Mouse (Mus musculus): ENCODE measurements around the gene Zc4h2. TPM values are rescaled to one million over a fixed set of nuclear protein-coding genes. Genes with fewer than 3 reads are reported as not detected.

The Zc4h2 gene
- total RNA-seq (2021) (1 to 10 TPM; 1.8 to 5.2 TPM), polyA plus RNA-seq (2012; rRNA removed) (0.47 and 0.50 TPM in 2 replicates)
- long read RNA-seq, partial matches to known transcripts = 0 of 1 reads
- long read RNA-seq, other reads (novel, unspliced or antisense) = 0 of 1 reads

DNA sequence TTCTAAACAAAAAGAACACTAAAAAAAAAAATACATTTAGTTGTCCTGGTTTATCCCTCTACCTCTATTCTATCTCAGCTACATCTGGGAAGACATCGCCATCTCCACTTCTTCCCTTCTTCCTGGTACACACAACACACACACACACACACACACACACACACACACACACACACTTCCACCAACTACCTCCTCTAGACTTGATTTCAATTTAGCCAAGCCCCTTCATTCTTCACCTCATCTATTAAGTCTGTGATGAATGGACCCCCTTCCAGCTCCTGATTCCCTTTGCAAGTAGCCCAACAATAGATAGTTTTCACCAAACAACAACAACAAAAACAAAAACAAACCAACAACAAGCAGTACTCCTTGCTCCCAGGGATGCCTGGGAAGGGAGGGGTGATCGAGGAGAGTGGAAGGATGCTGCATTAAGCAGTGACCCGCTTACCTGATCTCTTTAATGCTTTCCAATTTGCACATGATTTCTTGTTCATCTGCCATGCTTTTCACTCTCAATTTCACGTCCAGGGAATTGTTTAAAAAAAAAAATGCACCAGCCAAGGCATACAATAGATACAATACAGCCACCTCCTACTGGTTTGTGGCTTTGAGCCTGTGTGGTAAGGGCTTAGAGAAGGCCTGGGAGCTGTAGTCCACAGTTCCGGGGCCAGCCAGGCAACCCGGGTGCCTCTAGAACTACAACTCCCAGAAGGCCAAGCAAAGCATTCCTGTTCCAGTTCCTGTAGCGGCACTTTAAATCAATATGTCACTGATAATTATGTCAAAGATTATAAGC, at the start of gene Zc4h2:
Zc4h2 (minus strand) TSS at position 706 of the 796 bp plus-strand sequence.
- peak; percentile 85 for DNase-seq

DNA sequence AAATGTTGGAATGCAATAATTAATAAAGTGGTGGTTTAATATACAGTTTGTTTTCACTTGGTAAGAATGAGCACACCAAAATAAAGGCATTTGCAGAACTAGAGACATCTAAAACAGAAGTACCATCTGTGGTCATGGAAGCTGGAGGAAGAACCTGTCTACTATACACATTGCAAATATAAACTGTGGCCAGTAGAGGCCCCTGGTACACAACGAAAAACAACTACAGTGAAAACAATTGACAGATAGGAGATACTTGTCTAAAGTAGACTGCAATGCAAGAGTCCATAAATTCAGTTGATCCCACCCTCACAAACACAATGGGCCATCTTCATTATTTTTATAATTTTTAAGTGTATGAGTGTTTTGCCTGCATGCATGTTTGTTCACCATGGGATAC, 28.8 kb upstream of the Zc4h2 start:
- DNase-seq = no peak

- DNase-seq = no peak
These were observed 23.9 kb upstream of the Zc4h2 start for GRCm38 (mm10) chrX:95682206-95682605.

- DNase-seq = no peak
These were observed 333 bp upstream of the Zc4h2 start for GRCm38 (mm10) chrX:95658600-95659084.

- no peak for DNase-seq
These were observed 57.7 kb downstream of the Zc4h2 start for GRCm38 (mm10) chrX:95600609-95601008.

Other genes with a start within 250 kb of the Zc4h2 start
- 1 to 10 TPM; 5.4 to 9.1 TPM for gene Amer1, start 213.6 kb downstream of the Zc4h2 start, total RNA-seq (2021)
- gene Amer1, start 213.6 kb downstream of the Zc4h2 start, polyA plus RNA-seq (2012; rRNA removed) = 1.4 and 1.6 TPM in 2 replicates
- not detected for gene Asb12, start 100.5 kb downstream of the Zc4h2 start, total RNA-seq (2021)
- gene Asb12, start 100.5 kb downstream of the Zc4h2 start, polyA plus RNA-seq (2012; rRNA removed) = 0.16 TPM in 1 of 2 replicates, not detected in the other
- not detected for gene Pfn5, start 100.4 kb downstream of the Zc4h2 start, total RNA-seq (2021)
- gene Pfn5, start 100.4 kb downstream of the Zc4h2 start, polyA plus RNA-seq (2012; rRNA removed) = not detected in 2 replicates
- 1 to 10 TPM; 3.1 to 4.5 TPM for gene Zc3h12b, start 53.2 kb upstream of the Zc4h2 start, total RNA-seq (2021)
- 0.75 and 1.3 TPM in 2 replicates for gene Zc3h12b, start 53.2 kb upstream of the Zc4h2 start, polyA plus RNA-seq (2012; rRNA removed)